Mouse (Mus musculus): ENCODE results near the gene Pde9a. TPM values are rescaled to one million over a fixed set of nuclear protein-coding genes. Genes with fewer than 3 reads are reported as not detected.

The Pde9a gene
- polyA plus RNA-seq (2015; fragmentation: Illumina TruSeq; extraction: RNeasy Lipid Tissue Mini Kit (QIAGEN cat#74804); ENCODE audit: insufficient read depth, low read depth, low replicate concordance): 2.3 TPM

DNA sequence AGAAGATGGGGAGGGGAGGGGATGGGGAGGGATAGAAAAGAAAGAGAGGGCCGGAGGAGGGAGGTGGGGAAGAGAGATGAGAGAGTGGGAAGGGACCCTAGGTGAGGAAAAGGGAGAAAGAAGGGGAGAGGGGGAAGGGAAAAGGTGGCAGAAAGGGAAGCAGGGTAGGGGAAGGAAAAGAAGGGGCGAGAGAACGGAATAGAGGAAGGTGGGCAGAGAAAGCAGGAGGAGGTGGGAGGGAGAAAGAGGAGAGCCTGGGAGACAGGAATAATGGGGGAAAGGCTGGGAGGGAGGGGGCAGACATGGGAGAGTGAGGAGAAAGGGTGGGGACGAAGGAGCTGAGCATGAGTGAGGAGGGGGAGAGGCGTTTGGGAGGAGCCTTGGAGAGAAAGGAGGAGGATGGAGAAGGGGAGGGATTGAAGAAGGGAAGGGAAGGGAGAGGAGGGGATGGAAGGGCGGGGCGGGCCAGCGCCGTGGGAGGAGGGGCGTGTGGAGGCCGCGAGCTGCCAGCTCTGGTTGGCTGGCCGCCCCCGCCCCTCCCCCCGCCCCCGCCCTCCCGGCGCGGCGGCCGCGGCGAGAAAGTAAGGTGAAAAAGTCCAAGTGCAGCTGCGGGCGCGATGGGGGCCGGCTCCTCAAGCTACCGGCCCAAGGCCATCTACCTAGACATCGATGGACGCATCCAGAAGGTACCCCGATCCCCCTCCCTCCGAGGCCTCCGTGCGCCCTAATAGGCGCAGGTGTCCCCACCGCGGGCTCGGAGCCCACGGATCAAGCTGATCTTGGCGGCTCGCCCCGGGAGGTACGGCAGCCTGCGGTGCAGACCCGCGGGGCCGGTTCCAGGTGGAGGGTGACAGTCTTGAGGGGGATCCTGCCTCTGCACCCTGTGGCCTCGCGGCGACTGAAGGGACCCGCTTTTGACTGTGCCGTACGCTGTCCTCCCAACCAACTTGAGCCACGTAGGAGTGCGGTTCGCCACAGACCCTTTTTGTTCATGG, at the start of gene Pde9a:
TSS of gene Pde9a (plus strand) at position 540 of the 995 bp plus-strand sequence.

DNA sequence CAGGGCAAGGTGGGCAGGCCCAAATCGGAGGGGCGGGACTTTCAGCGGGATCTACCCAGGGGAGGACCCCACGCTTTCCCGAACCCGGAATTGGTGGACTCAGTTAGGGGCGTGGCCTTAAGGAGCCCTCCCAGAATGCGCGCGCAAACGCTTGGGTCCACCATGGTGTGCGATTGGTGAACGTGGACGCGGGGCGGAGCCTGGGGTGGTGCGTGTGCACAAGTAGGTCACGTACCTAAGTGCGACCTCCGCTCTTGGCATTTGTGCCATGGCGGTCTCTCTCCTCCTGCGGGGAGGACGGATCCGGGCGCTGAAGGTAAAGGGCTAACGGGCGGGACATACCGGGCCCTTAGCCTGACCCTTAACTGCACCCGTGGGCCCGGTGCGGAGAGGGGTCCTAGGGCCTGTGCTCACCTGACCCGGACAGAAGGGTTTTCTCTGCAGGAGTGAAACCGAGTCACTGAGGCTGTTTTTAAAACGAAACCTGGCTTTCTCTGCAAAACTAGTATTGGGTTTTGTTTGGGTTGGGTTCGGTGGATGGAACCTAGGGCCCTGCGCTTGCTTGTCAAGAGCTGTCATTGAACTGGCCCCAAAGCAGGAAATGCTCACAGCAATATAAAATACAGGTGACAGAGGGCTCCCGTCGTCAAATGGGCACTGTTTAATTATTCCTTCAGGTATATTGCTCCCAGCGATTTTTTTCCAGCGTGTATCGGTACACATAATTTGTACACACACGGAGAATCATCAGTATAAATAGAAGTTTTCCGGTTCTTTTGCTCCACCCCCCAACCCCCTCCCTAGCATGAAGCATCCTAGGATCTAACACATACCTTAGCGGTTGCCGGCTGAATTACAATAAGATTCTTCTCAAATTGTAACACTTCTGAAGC, 134.2 kb downstream of the Pde9a start, which contains the start of the genes Wdr4 and Ndufv3:
TSS of gene Wdr4 (minus strand) at position 35 of the 893 bp plus-strand sequence.
TSS of gene Ndufv3 (plus strand) at position 170 of the 893 bp plus-strand sequence.

Other genes starting within 250 kb of the Pde9a start
- gene Tff2, start 241.9 kb upstream of the Pde9a start, polyA plus RNA-seq (2015; fragmentation: Illumina TruSeq; extraction: RNeasy Lipid Tissue Mini Kit (QIAGEN cat#74804); ENCODE audit: insufficient read depth, low read depth, low replicate concordance): 3,679 TPM
- not detected for gene Tff1, start 220.9 kb upstream of the Pde9a start, polyA plus RNA-seq (2015; fragmentation: Illumina TruSeq; extraction: RNeasy Lipid Tissue Mini Kit (QIAGEN cat#74804); ENCODE audit: insufficient read depth, low read depth, low replicate concordance)
- gene Tmprss3, start 187.2 kb upstream of the Pde9a start, polyA plus RNA-seq (2015; fragmentation: Illumina TruSeq; extraction: RNeasy Lipid Tissue Mini Kit (QIAGEN cat#74804); ENCODE audit: insufficient read depth, low read depth, low replicate concordance): not detected
- gene Ubash3a, start 178.3 kb upstream of the Pde9a start, polyA plus RNA-seq (2015; fragmentation: Illumina TruSeq; extraction: RNeasy Lipid Tissue Mini Kit (QIAGEN cat#74804); ENCODE audit: insufficient read depth, low read depth, low replicate concordance): 0.31 TPM
- 1.7 TPM for gene Rsph1, start 108.8 kb upstream of the Pde9a start, polyA plus RNA-seq (2015; fragmentation: Illumina TruSeq; extraction: RNeasy Lipid Tissue Mini Kit (QIAGEN cat#74804); ENCODE audit: insufficient read depth, low read depth, low replicate concordance)
- 4.8 TPM for gene Slc37a1, start 99.4 kb upstream of the Pde9a start, polyA plus RNA-seq (2015; fragmentation: Illumina TruSeq; extraction: RNeasy Lipid Tissue Mini Kit (QIAGEN cat#74804); ENCODE audit: insufficient read depth, low read depth, low replicate concordance)
- gene Wdr4, start 133.8 kb downstream of the Pde9a start, polyA plus RNA-seq (2015; fragmentation: Illumina TruSeq; extraction: RNeasy Lipid Tissue Mini Kit (QIAGEN cat#74804); ENCODE audit: insufficient read depth, low read depth, low replicate concordance): 5.0 TPM
- 73.4 TPM for gene Ndufv3, start 133.9 kb downstream of the Pde9a start, polyA plus RNA-seq (2015; fragmentation: Illumina TruSeq; extraction: RNeasy Lipid Tissue Mini Kit (QIAGEN cat#74804); ENCODE audit: insufficient read depth, low read depth, low replicate concordance)
- gene Pknox1, start 178.5 kb downstream of the Pde9a start, polyA plus RNA-seq (2015; fragmentation: Illumina TruSeq; extraction: RNeasy Lipid Tissue Mini Kit (QIAGEN cat#74804); ENCODE audit: insufficient read depth, low read depth, low replicate concordance): 3.3 TPM

All from pancreas, adult 10 weeks (tissue).